Mouse (Mus musculus): ENCODE results near the gene Sept7. TPM values are rescaled to one million over a fixed set of nuclear protein-coding genes. Genes with fewer than 3 reads are reported as not detected.
"Not testable (repeated sequence)": the region's sequence is repeated elsewhere in the genome, so short reads cannot be mapped to it uniquely, and the experiment has no call there.

Sept7 gene
- polyA plus RNA-seq, 1 experiment from 2014 or later: 297 TPM

DNA sequence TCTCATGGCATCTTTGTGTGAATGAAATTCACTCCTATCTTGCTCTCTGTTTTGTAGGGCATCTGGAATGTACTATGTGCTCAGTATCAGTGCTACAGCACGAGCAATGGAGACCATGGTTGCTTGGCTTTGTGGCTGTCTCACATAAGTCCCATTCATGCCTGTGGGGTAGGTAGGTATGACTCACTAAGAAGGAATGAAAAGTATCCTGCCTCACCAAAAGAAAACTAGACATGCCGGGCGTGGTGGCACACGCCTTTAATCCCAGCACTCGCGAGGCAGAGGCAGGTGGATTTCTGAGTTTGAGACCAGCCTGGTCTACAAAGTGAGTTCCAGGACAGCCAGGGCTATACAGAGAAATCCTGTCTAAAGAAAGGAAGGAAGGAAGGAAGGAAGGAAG is 67.4 kb downstream of the Sept7 start:
- ATAC-seq (ENCODE audit: low read depth); H3K4me3 ChIP-seq (ENCODE audit: low read depth, low read length); H3K27me3 ChIP-seq (replicated peaks; ENCODE audit: control insufficient read depth, insufficient read depth, low read length); H3K4me2 ChIP-seq (ENCODE audit: low read depth, low read length); H3K9ac ChIP-seq (ENCODE audit: low read depth, low read length); H3K4me1 ChIP-seq (ENCODE audit: control insufficient read depth, insufficient read depth, low read length); H3K27ac ChIP-seq (replicated peaks; ENCODE audit: low read depth, low read length); H3K36me3 ChIP-seq (ENCODE audit: control insufficient read depth, insufficient read depth, low read length); H3K9me3 ChIP-seq (ENCODE audit: control insufficient read depth, low read length); DNase-seq (ENCODE audit: low spot score): not testable (repeated sequence)
- 81% methylated on average over 6 of the region's 6 CpGs for WGBS

GRCm38 (mm10) chr9:25327727-25328370 is 75.6 kb downstream of the Sept7 start:
- no peak for DNase-seq (ENCODE audit: low spot score)
- WGBS: 83% methylated on average over 4 of the region's 4 CpGs
- H3K36me3 ChIP-seq (ENCODE audit: control insufficient read depth, insufficient read depth, low read length): no peaks in the 10 kb centered on the region
- ATAC-seq (ENCODE audit: low read depth): no peak
- H3K4me1 ChIP-seq (ENCODE audit: control insufficient read depth, insufficient read depth, low read length): no peaks in the 10 kb centered on the region
- H3K9me3 ChIP-seq (ENCODE audit: control insufficient read depth, low read length): no peaks in the 10 kb centered on the region
- no peaks in the 10 kb centered on the region for H3K27me3 ChIP-seq (replicated peaks; ENCODE audit: control insufficient read depth, insufficient read depth, low read length)
- no peak overlapping the region for H3K4me3 ChIP-seq (ENCODE audit: low read depth, low read length)
- H3K4me2 ChIP-seq (ENCODE audit: low read depth, low read length): no peak overlapping the region
- no peak overlapping the region for H3K9ac ChIP-seq (ENCODE audit: low read depth, low read length)
- no peak overlapping the region for H3K27ac ChIP-seq (replicated peaks; ENCODE audit: low read depth, low read length)

- Histone ChIP-seq H3K36me3 (ENCODE audit: control insufficient read depth, insufficient read depth, low read length) (no peaks in the 10 kb centered on the region), H3K27me3 (replicated peaks; ENCODE audit: control insufficient read depth, insufficient read depth, low read length) (no peaks in the 10 kb centered on the region), H3K4me3 (ENCODE audit: low read depth, low read length) (no peak overlapping the region), H3K4me2 (ENCODE audit: low read depth, low read length) (no peak overlapping the region), H3K9me3 (ENCODE audit: control insufficient read depth, low read length) (no peaks in the 10 kb centered on the region), H3K27ac (replicated peaks; ENCODE audit: low read depth, low read length) (no peak overlapping the region), H3K4me1 (ENCODE audit: control insufficient read depth, insufficient read depth, low read length) (no peaks in the 10 kb centered on the region), H3K9ac (ENCODE audit: low read depth, low read length) (no peak overlapping the region)
- ATAC-seq (ENCODE audit: low read depth) (no peak), DNase-seq (ENCODE audit: low spot score) (no peak)
- 77% methylated on average over 11 of the region's 11 CpGs for WGBS
These were observed 76.9 kb downstream of the Sept7 start for GRCm38 (mm10) chr9:25328946-25329723.

DNA sequence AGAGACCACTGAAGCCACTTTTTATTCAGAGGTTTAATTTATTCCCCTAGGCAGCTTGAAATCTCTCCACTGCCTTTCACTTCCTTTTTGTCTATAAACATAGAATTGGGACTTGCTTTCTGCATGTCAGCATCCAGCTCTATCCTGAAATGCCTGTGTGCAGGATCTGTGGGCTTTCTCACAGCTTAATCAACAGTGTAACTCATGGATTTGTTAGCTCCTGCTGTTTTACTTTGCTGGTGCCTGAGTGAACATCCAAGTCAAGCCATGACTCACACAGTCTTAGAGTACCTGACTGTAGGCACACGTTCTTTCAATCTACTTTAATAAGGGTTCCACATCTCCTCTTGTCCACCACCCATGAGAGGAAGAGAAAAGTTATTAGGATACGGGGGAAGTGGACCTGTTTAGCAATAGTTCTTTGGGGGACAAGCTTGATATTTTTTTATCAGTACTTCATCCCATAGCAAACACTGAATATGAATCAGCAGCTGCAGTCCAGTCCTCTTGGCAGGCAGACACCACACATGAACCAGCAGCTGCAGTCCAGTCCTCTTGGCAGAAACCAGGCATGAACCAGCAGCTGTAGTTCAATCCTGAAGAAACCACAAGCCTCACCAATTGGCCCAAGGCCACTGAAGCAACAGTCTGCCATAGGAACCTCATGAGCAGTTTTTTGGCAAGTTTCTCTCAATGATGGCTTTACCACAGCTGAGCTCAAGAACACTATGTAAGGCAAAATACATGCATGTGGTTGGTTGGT is 85.4 kb downstream of the Sept7 start:
- H3K36me3 ChIP-seq (ENCODE audit: control insufficient read depth, insufficient read depth, low read length): no peaks in the 10 kb centered on the region
- ATAC-seq (ENCODE audit: low read depth) (no peak), DNase-seq (ENCODE audit: low spot score) (peak; percentile 29)
- H3K9ac ChIP-seq (ENCODE audit: low read depth, low read length): no peak overlapping the region
- no peaks in the 10 kb centered on the region for H3K9me3 ChIP-seq (ENCODE audit: control insufficient read depth, low read length)
- H3K4me2 ChIP-seq (ENCODE audit: low read depth, low read length): no peak overlapping the region
- no peaks in the 10 kb centered on the region for H3K27me3 ChIP-seq (replicated peaks; ENCODE audit: control insufficient read depth, insufficient read depth, low read length)
- H3K4me1 ChIP-seq (ENCODE audit: control insufficient read depth, insufficient read depth, low read length): no peaks in the 10 kb centered on the region
- 84% methylated on average over 2 of the region's 2 CpGs for WGBS
- no peak overlapping the region for H3K27ac ChIP-seq (replicated peaks; ENCODE audit: low read depth, low read length)
- H3K4me3 ChIP-seq (ENCODE audit: low read depth, low read length): no peak overlapping the region

DNA sequence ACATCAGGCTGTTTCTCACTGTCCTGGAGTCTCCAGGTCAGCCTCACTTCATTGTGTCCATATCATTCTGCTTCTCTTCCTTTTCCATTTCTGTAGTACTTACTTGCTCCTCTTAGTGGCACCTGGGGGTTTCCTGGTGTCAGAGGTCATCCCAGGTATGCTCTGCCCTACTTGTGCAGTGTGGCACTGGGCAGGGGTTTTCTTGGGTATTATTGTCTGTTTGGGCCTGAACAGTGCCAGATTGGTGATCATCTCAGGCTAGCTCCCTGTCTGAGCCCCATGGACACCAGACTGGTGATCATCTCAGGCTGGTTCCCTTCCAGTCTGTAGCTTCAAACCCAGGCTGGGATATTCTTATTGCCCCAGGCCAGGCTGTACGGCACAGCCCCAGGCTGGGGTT is 88.2 kb downstream of the Sept7 start:
- Histone ChIP-seq H3K4me1 (ENCODE audit: control insufficient read depth, insufficient read depth, low read length) (no peaks in the 10 kb centered on the region), H3K4me2 (ENCODE audit: low read depth, low read length) (no peak overlapping the region), H3K36me3 (ENCODE audit: control insufficient read depth, insufficient read depth, low read length) (no peaks in the 10 kb centered on the region), H3K27ac (replicated peaks; ENCODE audit: low read depth, low read length) (no peak overlapping the region), H3K4me3 (ENCODE audit: low read depth, low read length) (no peak overlapping the region), H3K9ac (ENCODE audit: low read depth, low read length) (no peak overlapping the region), H3K9me3 (ENCODE audit: control insufficient read depth, low read length) (no peaks in the 10 kb centered on the region), H3K27me3 (replicated peaks; ENCODE audit: control insufficient read depth, insufficient read depth, low read length) (no peaks in the 10 kb centered on the region)
- no peak for DNase-seq (ENCODE audit: low spot score)
- ATAC-seq (ENCODE audit: low read depth): no peak
- 60% methylated on average over 1 of the region's 1 CpGs for WGBS

- 85% methylated on average over 1 of the region's 1 CpGs for WGBS
- ATAC-seq (ENCODE audit: low read depth) (no peak), DNase-seq (ENCODE audit: low spot score) (no peak)
- no peak overlapping the region for H3K4me2 ChIP-seq (ENCODE audit: low read depth, low read length)
- H3K9ac ChIP-seq (ENCODE audit: low read depth, low read length): no peak overlapping the region
- H3K4me1 ChIP-seq (ENCODE audit: control insufficient read depth, insufficient read depth, low read length): no peaks in the 10 kb centered on the region
- no peaks in the 10 kb centered on the region for H3K27me3 ChIP-seq (replicated peaks; ENCODE audit: control insufficient read depth, insufficient read depth, low read length)
- H3K36me3 ChIP-seq (ENCODE audit: control insufficient read depth, insufficient read depth, low read length): no peaks in the 10 kb centered on the region
- H3K4me3 ChIP-seq (ENCODE audit: low read depth, low read length): no peak overlapping the region
- H3K27ac ChIP-seq (replicated peaks; ENCODE audit: low read depth, low read length): no peak overlapping the region
- no peaks in the 10 kb centered on the region for H3K9me3 ChIP-seq (ENCODE audit: control insufficient read depth, low read length)
These were observed 101.5 kb downstream of the Sept7 start for GRCm38 (mm10) chr9:25353775-25354174.

DNA sequence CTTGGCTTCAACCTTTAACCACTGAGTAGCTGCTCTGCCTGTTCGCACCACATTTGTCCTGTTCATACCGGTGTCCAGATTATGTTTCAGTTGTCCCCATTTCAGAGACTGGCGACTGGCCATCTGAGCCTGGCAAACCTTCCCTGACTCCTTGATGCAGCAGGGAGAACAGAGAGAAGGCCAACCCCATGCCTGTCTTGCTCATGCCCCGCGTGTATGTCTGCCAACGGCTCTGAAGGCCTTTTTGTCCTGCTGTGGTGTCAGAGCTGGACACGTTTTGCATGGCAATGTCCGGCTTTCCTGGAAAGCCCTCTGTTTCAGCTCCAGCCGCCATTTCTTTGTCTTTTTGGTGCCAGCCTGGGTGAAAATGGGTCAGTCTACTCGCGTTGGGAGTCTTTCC is 103.6 kb downstream of the Sept7 start:
- Histone ChIP-seq H3K27me3 (replicated peaks; ENCODE audit: control insufficient read depth, insufficient read depth, low read length) (no peaks in the 10 kb centered on the region), H3K9me3 (ENCODE audit: control insufficient read depth, low read length) (no peaks in the 10 kb centered on the region), H3K4me2 (ENCODE audit: low read depth, low read length) (no peak overlapping the region), H3K36me3 (ENCODE audit: control insufficient read depth, insufficient read depth, low read length) (no peaks in the 10 kb centered on the region), H3K27ac (replicated peaks; ENCODE audit: low read depth, low read length) (no peak overlapping the region), H3K4me3 (ENCODE audit: low read depth, low read length) (no peak overlapping the region), H3K9ac (ENCODE audit: low read depth, low read length) (no peak overlapping the region), H3K4me1 (ENCODE audit: control insufficient read depth, insufficient read depth, low read length) (no peaks in the 10 kb centered on the region)
- no peak for DNase-seq (ENCODE audit: low spot score)
- 90% methylated on average over 11 of the region's 11 CpGs for WGBS
- ATAC-seq (ENCODE audit: low read depth): no peak

- no peak for ATAC-seq (ENCODE audit: low read depth)
- Histone ChIP-seq H3K9me3 (ENCODE audit: control insufficient read depth, low read length) (no peaks in the 10 kb centered on the region), H3K4me3 (ENCODE audit: low read depth, low read length) (no peak overlapping the region), H3K36me3 (ENCODE audit: control insufficient read depth, insufficient read depth, low read length) (no peaks in the 10 kb centered on the region), H3K27me3 (replicated peaks; ENCODE audit: control insufficient read depth, insufficient read depth, low read length) (no peaks in the 10 kb centered on the region), H3K4me2 (ENCODE audit: low read depth, low read length) (no peak overlapping the region), H3K4me1 (ENCODE audit: control insufficient read depth, insufficient read depth, low read length) (no peaks in the 10 kb centered on the region), H3K27ac (replicated peaks; ENCODE audit: low read depth, low read length) (no peak overlapping the region), H3K9ac (ENCODE audit: low read depth, low read length) (no peak overlapping the region)
- no peak for DNase-seq (ENCODE audit: low spot score)
- 95% methylated on average over 12 of the region's 12 CpGs for WGBS
These were observed 105.3 kb downstream of the Sept7 start for GRCm38 (mm10) chr9:25357589-25357988.
